Mouse (Mus musculus): ENCODE results near the gene Mpi. TPM values are rescaled to one million over a fixed set of nuclear protein-coding genes. Genes with fewer than 3 reads are reported as not detected.

Gene Mpi
- polyA plus RNA-seq, 1 experiment from 2014 or later, result 34.5 TPM

DNA sequence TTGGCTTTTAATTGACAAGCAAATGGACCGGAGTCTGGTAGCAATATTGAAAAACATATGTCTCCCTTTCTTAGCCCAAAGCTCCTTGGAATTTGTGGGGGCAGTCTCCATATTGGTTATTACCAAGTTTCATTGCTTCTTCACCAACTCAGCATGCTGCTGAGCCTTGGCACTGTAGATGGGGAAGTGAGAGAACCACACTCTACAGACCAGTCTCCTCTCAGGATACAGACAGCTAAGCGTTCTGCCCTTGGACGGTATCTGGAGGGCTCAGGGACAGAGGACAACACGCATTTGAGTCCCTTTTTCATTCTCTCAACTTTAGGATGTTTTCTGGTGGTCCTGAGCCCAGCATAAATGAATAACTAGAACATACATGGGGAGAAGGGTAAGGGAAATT lies 6.1 kb upstream of the Mpi start:
- no peak overlapping the region for H3K4me3 ChIP-seq (replicated peaks; ENCODE audit: low read depth, low read length)
- H3K9me3 ChIP-seq (replicated peaks; ENCODE audit: low read length), result no peaks in the 10 kb centered on the region
- ATAC-seq (replicated peaks; ENCODE audit: low FRiP score, low read depth) (no peak), DNase-seq (ENCODE audit: low spot score) (no peak)
- no peak overlapping the region for H3K27ac ChIP-seq
- H3K27me3 ChIP-seq (ENCODE audit: insufficient read depth, low read length), result no peaks in the 10 kb centered on the region
- H3K9ac ChIP-seq (ENCODE audit: low read depth, low read length), result no peak overlapping the region
- peaks cover 23% of the 10 kb centered on the region for H3K4me1 ChIP-seq (replicated peaks; ENCODE audit: insufficient read depth, low read length)
- WGBS, result 85% methylated on average over 4 of the region's 4 CpGs
- H3K4me2 ChIP-seq (ENCODE audit: low read length), result no peak overlapping the region
- no peak for TF ChIP-seq CTCF (IDR thresholded peaks at IDR 0.05; ENCODE audit: low read depth)
- H3K36me3 ChIP-seq (ENCODE audit: insufficient read depth, low read length), result no peaks in the 10 kb centered on the region

DNA sequence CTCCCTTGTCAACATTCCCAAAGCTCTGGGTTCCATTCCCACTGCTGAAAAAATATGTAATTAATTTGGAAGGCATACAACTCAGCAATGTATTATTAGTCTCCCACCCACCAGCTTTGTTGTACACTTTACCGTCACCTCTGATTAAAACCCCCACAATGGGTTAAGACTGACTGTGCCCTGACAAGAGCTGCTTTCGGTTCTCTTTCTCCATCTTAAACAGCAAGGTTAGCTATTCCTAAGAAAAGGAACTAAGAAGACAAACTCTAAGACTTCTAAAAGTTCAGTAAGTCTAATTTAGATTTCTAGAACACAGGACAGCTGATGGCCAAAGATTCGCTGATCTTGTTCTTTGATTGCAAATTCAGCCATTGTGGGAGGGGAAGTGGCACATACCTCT lies 4.7 kb upstream of the Mpi start:
- peaks cover 10% of the 10 kb centered on the region; the same call in 1 of the 2 replicates for H3K4me1 ChIP-seq (replicated peaks; ENCODE audit: insufficient read depth, low read length)
- H3K27me3 ChIP-seq (ENCODE audit: insufficient read depth, low read length), result no peaks in the 10 kb centered on the region
- H3K4me3 ChIP-seq (replicated peaks; ENCODE audit: low read depth, low read length), result no peak overlapping the region
- H3K4me2 ChIP-seq (ENCODE audit: low read length), result no peak overlapping the region
- no peaks in the 10 kb centered on the region for H3K9me3 ChIP-seq (replicated peaks; ENCODE audit: low read length)
- WGBS, result 78% methylated on average over 3 of the region's 3 CpGs
- no peak overlapping the region for H3K27ac ChIP-seq
- no peak overlapping the region for H3K9ac ChIP-seq (ENCODE audit: low read depth, low read length)
- no peak for DNase-seq (ENCODE audit: low spot score)
- no peak for TF ChIP-seq CTCF (IDR thresholded peaks at IDR 0.05; ENCODE audit: low read depth)
- no peaks in the 10 kb centered on the region for H3K36me3 ChIP-seq (ENCODE audit: insufficient read depth, low read length)
- ATAC-seq (replicated peaks; ENCODE audit: low FRiP score, low read depth), result no peak

GRCm38 (mm10) chr9:57554753-57555152 lies 2.2 kb upstream of the Mpi start:
- H3K36me3 ChIP-seq (ENCODE audit: insufficient read depth, low read length), result 0 out of 2 replicates have a peak, but pooled peaks cover 9% of the 10 kb centered on the region
- ATAC-seq (replicated peaks; ENCODE audit: low FRiP score, low read depth), result no peak
- no peak overlapping the region for H3K4me2 ChIP-seq (ENCODE audit: low read length)
- H3K9ac ChIP-seq (ENCODE audit: low read depth, low read length), result no peak overlapping the region
- TF ChIP-seq CTCF (IDR thresholded peaks at IDR 0.05; ENCODE audit: low read depth), result no peak
- H3K4me1 ChIP-seq (replicated peaks; ENCODE audit: insufficient read depth, low read length), result peaks cover 7% of the 10 kb centered on the region; the same call in 1 of the 2 replicates
- no peak overlapping the region for H3K27ac ChIP-seq
- no peaks in the 10 kb centered on the region for H3K9me3 ChIP-seq (replicated peaks; ENCODE audit: low read length)
- H3K27me3 ChIP-seq (ENCODE audit: insufficient read depth, low read length), result no peaks in the 10 kb centered on the region
- no peak for DNase-seq (ENCODE audit: low spot score)
- no peak overlapping the region for H3K4me3 ChIP-seq (replicated peaks; ENCODE audit: low read depth, low read length)
- WGBS, result 65% methylated on average over 3 of the region's 3 CpGs

GRCm38 (mm10) chr9:57553119-57553518 lies 556 bp upstream of the Mpi start:
- peaks cover 7% of the 10 kb centered on the region; the same call in 1 of the 2 replicates for H3K4me1 ChIP-seq (replicated peaks; ENCODE audit: insufficient read depth, low read length)
- H3K4me2 ChIP-seq (ENCODE audit: low read length), result no peak overlapping the region
- ATAC-seq (replicated peaks; ENCODE audit: low FRiP score, low read depth) (no peak), DNase-seq (ENCODE audit: low spot score) (no peak)
- H3K27ac ChIP-seq, result no peak overlapping the region
- H3K9me3 ChIP-seq (replicated peaks; ENCODE audit: low read length), result no peaks in the 10 kb centered on the region
- WGBS, result 76% methylated on average over 11 of the region's 11 CpGs
- no peaks in the 10 kb centered on the region for H3K27me3 ChIP-seq (ENCODE audit: insufficient read depth, low read length)
- H3K9ac ChIP-seq (ENCODE audit: low read depth, low read length), result no peak overlapping the region
- TF ChIP-seq CTCF (IDR thresholded peaks at IDR 0.05; ENCODE audit: low read depth), result no peak
- 0 out of 2 replicates have a peak, but pooled peaks cover 9% of the 10 kb centered on the region for H3K36me3 ChIP-seq (ENCODE audit: insufficient read depth, low read length)
- no peak overlapping the region for H3K4me3 ChIP-seq (replicated peaks; ENCODE audit: low read depth, low read length)

- no peak for TF ChIP-seq CTCF (IDR thresholded peaks at IDR 0.05; ENCODE audit: low read depth)
- Histone ChIP-seq H3K9me3 (replicated peaks; ENCODE audit: low read length) (no peaks in the 10 kb centered on the region), H3K9ac (ENCODE audit: low read depth, low read length) (no peak overlapping the region), H3K27me3 (ENCODE audit: insufficient read depth, low read length) (no peaks in the 10 kb centered on the region), H3K4me3 (replicated peaks; ENCODE audit: low read depth, low read length) (no peak overlapping the region), H3K4me2 (ENCODE audit: low read length) (no peak overlapping the region), H3K4me1 (replicated peaks; ENCODE audit: insufficient read depth, low read length) (peaks cover 7% of the 10 kb centered on the region; the same call in 1 of the 2 replicates), H3K36me3 (ENCODE audit: insufficient read depth, low read length) (peaks cover 28% of the 10 kb centered on the region), H3K27ac (no peak overlapping the region)
- WGBS, result 84% methylated on average over 11 of the region's 11 CpGs
- DNase-seq (ENCODE audit: low spot score) (no peak), ATAC-seq (replicated peaks; ENCODE audit: low FRiP score, low read depth) (no peak)
These were observed 2.3 kb downstream of the Mpi start for GRCm38 (mm10) chr9:57550126-57550862.

DNA sequence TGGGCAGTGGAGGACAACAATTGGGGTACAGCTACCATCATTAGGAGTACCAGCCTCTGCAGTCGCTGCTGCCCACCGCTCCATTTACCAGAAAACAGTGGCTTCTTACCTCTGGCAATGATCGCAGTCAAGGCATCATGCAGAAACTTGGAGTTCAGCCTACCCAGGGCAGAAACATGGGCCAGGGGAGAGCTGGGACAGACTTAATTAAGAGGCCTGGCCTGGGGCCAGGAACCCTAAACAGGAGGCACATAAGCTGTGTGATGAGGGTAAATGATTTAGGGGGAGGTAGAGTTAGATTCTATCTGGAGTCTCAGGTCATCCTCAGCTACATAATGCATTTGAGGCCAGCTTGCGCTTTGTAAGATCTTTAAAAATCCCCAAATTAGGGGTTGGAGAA lies 3.4 kb downstream of the Mpi start:
- no peak for ATAC-seq (replicated peaks; ENCODE audit: low FRiP score, low read depth)
- TF ChIP-seq CTCF (IDR thresholded peaks at IDR 0.05; ENCODE audit: low read depth), result no peak

More for the DNA sequence above, 3.4 kb downstream of the Mpi start:
- Histone ChIP-seq H3K9me3 (replicated peaks; ENCODE audit: low read length) (no peaks in the 10 kb centered on the region), H3K4me3 (replicated peaks; ENCODE audit: low read depth, low read length) (no peak overlapping the region), H3K4me2 (ENCODE audit: low read length) (no peak overlapping the region), H3K9ac (ENCODE audit: low read depth, low read length) (no peak overlapping the region), H3K27ac (no peak overlapping the region), H3K27me3 (ENCODE audit: insufficient read depth, low read length) (no peaks in the 10 kb centered on the region), H3K4me1 (replicated peaks; ENCODE audit: insufficient read depth, low read length) (peaks cover 7% of the 10 kb centered on the region; the same call in 1 of the 2 replicates), H3K36me3 (ENCODE audit: insufficient read depth, low read length) (peaks cover 36% of the 10 kb centered on the region)
- no peak for DNase-seq (ENCODE audit: low spot score)
- 90% methylated on average over 4 of the region's 4 CpGs for WGBS

Measured in kidney, postnatal 0 days (tissue).